Mouse (Mus musculus) limb, embryonic 11.5 days (tissue): Measurements from ENCODE around the gene C2cd4a. TPM values are rescaled to one million over a fixed set of nuclear protein-coding genes. Genes with fewer than 3 reads are reported as not detected.

ENCODE experiments used
- ATAC-seq: fragments of 200-750 bp; cut with Nextera tagmentation; 2 replicates; pipeline ENCODE4 v1.8.0; 2017; ENCODE audit warnings: low read depth; ENCODE audit not compliant: insufficient number of reproducible peaks, low FRiP score, low TSS enrichment
- DNase-seq: peaks from one replicate; pipeline ENCODE4 v3.0.0-alpha.2; 2015; ENCODE audit warnings: low spot score
- H3K27ac ChIP-seq: fragments of 300-500 bp; sonication (generic); replicated peaks from 2 replicates; pipeline ENCODE4 v1.5.1; 2014; ENCODE audit warnings: low read depth, mild to moderate bottlenecking, low read length
- H3K27me3 ChIP-seq: fragments of 300-500 bp; sonication (generic); 2 replicates; pipeline ENCODE4 v1.6.1; 2014; ENCODE audit warnings: mild to moderate bottlenecking, low read length, mixed read lengths; ENCODE audit not compliant: control insufficient read depth, insufficient read depth
- H3K36me3 ChIP-seq: fragments of 300-500 bp; sonication (generic); 2 replicates; pipeline ENCODE4 v1.6.1; 2014; ENCODE audit warnings: mild to moderate bottlenecking, low read length, moderate library complexity, mixed read lengths; ENCODE audit not compliant: control insufficient read depth, insufficient read depth
- H3K4me1 ChIP-seq: fragments of 300-500 bp; sonication (generic); 2 replicates; pipeline ENCODE4 v1.6.1; 2014; ENCODE audit warnings: low read length, mixed read lengths; ENCODE audit not compliant: control insufficient read depth, insufficient read depth
- H3K4me2 ChIP-seq: fragments of 300-500 bp; sonication (generic); 2 replicates; pipeline ENCODE4 v1.6.1; 2014; ENCODE audit warnings: low read depth, mild to moderate bottlenecking, moderate library complexity; ENCODE audit not compliant: severe bottlenecking
- H3K4me3 ChIP-seq: fragments of 300-500 bp; sonication (generic); 2 replicates; pipeline ENCODE4 v1.5.1; 2014; ENCODE audit warnings: low read depth, low read length
- H3K9ac ChIP-seq: fragments of 300-500 bp; sonication (generic); 2 replicates; pipeline ENCODE4 v1.6.1; 2014; ENCODE audit warnings: mild to moderate bottlenecking, low read length
- H3K9me3 ChIP-seq: fragments of 300-500 bp; sonication (generic); 2 replicates; pipeline ENCODE4 v1.6.1; 2016; ENCODE audit warnings: low read length; ENCODE audit not compliant: control insufficient read depth
- WGBS: fragments of 180-500 bp; shearing (Covaris S2); extraction: QIAGEN DNeasy Blood & Tissue Kit; methylation state at CpG from one replicate; pipeline ENCODE4 v1.1.7; 2014; 5-methylcytosine and 5-hydroxymethylcytosine counted together
- polyA plus RNA-seq: library from polyadenylated mRNA; unstranded; fragments of >200 nt; fragmentation: Nextera tagmentation; extraction: Ambion mirVana; gene quantifications from 2 replicates; pipeline ENCODE4 v1.2.1, GENCODE M21; 2014

Gene C2cd4a
- polyA plus RNA-seq, 1 experiment from 2014 or later: 0.11 TPM

DNA sequence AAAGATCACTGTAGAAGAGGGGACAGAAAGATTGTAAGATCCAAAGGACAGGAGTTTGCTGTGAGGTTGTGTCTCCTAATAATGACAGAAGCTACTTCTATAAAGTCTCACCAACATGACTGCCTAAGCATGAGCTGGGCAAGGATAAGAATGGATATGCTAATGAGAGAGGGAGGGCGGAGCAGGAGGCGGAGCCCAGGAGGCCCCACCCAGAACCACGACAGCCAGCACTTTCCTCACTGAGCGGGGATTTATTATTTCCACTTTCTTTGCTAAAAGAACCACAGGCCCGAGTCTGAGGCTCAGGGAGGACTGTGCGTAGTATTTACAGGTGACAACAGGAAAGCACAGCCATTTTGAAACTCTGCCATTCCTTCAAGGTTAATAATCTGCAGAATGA is 44.5 kb downstream of the C2cd4a start:
- Histone ChIP-seq H3K4me2 (no peak overlapping the region), H3K27me3 (no peaks in the 10 kb centered on the region), H3K9me3 (no peaks in the 10 kb centered on the region), H3K36me3 (no peaks in the 10 kb centered on the region), H3K9ac (no peak overlapping the region), H3K27ac (no peak overlapping the region), H3K4me3 (no peak overlapping the region), H3K4me1 (no peaks in the 10 kb centered on the region)
- 64% methylated on average over 6 of the region's 6 CpGs for whole genome bisulfite sequencing
- no peak for ATAC-seq
- no peak for DNase-seq

DNA sequence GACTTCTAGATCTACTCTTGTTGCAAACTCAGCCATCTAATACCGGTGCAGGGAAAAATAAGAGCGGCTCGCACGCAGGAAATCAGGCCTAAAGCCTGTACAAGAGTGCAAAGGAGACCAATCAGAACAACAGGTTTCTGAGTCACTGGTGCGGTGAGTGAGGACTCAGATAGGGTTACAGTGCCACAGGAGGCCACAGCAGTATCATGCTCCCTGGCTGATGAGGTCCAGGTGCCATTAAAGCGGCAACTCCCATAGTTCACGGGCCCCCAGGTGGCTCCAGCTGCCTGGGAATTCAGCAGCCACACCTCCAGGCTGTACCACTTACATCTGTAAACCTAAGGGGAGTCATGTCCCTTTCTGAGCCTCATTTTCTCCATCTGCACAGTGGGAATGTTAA is 45.8 kb downstream of the C2cd4a start:
- DNase-seq: no peak
- Histone ChIP-seq H3K4me1 (no peaks in the 10 kb centered on the region), H3K9ac (no peak overlapping the region), H3K27me3 (no peaks in the 10 kb centered on the region), H3K27ac (no peak overlapping the region), H3K9me3 (no peaks in the 10 kb centered on the region), H3K4me3 (no peak overlapping the region), H3K4me2 (no peak overlapping the region), H3K36me3 (no peaks in the 10 kb centered on the region)
- WGBS: 77% methylated on average over 7 of the region's 7 CpGs
- no peak for ATAC-seq

- H3K4me3 ChIP-seq: no peak overlapping the region
- H3K9me3 ChIP-seq: no peaks in the 10 kb centered on the region
- DNase-seq (no peak), ATAC-seq (no peak)
- no peaks in the 10 kb centered on the region for H3K36me3 ChIP-seq
- no peak overlapping the region for H3K4me2 ChIP-seq
- no peak overlapping the region for H3K9ac ChIP-seq
- no peak overlapping the region for H3K27ac ChIP-seq
- no peaks in the 10 kb centered on the region for H3K4me1 ChIP-seq
- no peaks in the 10 kb centered on the region for H3K27me3 ChIP-seq
Measured at GRCm38 (mm10) chr9:67783925-67784324, 48.2 kb downstream of the C2cd4a start.

GRCm38 (mm10) chr9:67783464-67783863 is 48.7 kb downstream of the C2cd4a start:
- Histone ChIP-seq H3K9ac (no peak overlapping the region), H3K4me2 (no peak overlapping the region), H3K27ac (no peak overlapping the region), H3K27me3 (no peaks in the 10 kb centered on the region), H3K36me3 (no peaks in the 10 kb centered on the region), H3K9me3 (no peaks in the 10 kb centered on the region), H3K4me3 (no peak overlapping the region), H3K4me1 (no peaks in the 10 kb centered on the region)
- no peak for DNase-seq
- WGBS: 96% methylated on average over 3 of the region's 3 CpGs
- ATAC-seq: no peak

DNA sequence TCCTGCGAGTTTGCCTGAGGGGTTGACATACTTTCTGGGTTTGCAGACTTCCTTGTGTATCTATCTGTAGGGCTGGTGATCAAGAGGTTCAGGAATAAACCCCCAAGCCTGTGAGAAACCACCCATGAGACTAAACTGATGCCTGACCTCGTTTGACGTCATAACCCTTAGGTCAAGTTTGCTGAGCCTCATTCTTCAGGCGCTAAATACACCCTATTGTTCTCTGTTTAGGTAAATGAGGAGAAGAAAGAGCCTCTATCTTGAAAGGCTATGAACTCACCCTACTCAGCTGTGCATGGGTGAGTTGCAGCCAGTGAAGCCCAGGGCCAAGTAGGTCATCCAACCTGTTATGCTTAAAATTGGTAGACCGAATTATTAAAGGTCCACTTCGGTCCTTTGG is 49.3 kb downstream of the C2cd4a start:
- Histone ChIP-seq H3K4me2 (no peak overlapping the region), H3K9ac (no peak overlapping the region), H3K27ac (no peak overlapping the region), H3K9me3 (no peaks in the 10 kb centered on the region), H3K4me3 (no peak overlapping the region), H3K27me3 (no peaks in the 10 kb centered on the region), H3K4me1 (no peaks in the 10 kb centered on the region), H3K36me3 (no peaks in the 10 kb centered on the region)
- no peak for DNase-seq
- 78% methylated on average over 6 of the region's 6 CpGs for WGBS
- ATAC-seq: no peak

Other genes starting within 250 kb of the C2cd4a start
- gene C2cd4b, start 72.9 kb downstream of the C2cd4a start, polyA plus RNA-seq: 0.23 TPM in 1 of 2 replicates, not detected in the other
- gene Vps13c, start 8.1 kb upstream of the C2cd4a start, polyA plus RNA-seq: 3.1 and 4.6 TPM in 2 replicates